Mouse (Mus musculus) kidney, adult 2 months (tissue): ENCODE measurements around the gene Nalcn. TPM values are rescaled to one million over a fixed set of nuclear protein-coding genes. Genes with fewer than 3 reads are reported as not detected.
"Not testable (repeated sequence)": the region's sequence is repeated elsewhere in the genome, so short reads cannot be mapped to it uniquely, and the experiment has no call there.

Experiments
- DNase-seq: peaks from one replicate; pipeline ENCODE4 v3.0.0; 2021
- H3K27ac ChIP-seq: fragments of 200-500 bp; 2 replicates; pipeline ENCODE4 v1.5.1; 2012; ENCODE audit warnings: low read depth, low read length, control low read depth, inconsistent platforms; ENCODE audit not compliant: insufficient read depth
- H3K27me3 ChIP-seq: fragments of 200-500 bp; replicated peaks from 2 replicates; pipeline ENCODE4 v1.6.1; 2012; ENCODE audit warnings: mild to moderate bottlenecking, moderate library complexity, low read length, inconsistent platforms; ENCODE audit not compliant: control insufficient read depth, insufficient read depth
- H3K36me3 ChIP-seq: fragments of 200-500 bp; 2 replicates; pipeline ENCODE4 v1.6.1; 2012; ENCODE audit warnings: mild to moderate bottlenecking, moderate library complexity, low read length, inconsistent platforms; ENCODE audit not compliant: control insufficient read depth, insufficient read depth
- H3K4me1 ChIP-seq: fragments of 200-500 bp; 2 replicates; pipeline ENCODE4 v1.6.1; 2011; ENCODE audit warnings: low read length; ENCODE audit not compliant: control insufficient read depth, insufficient read depth
- H3K4me3 ChIP-seq: fragments of 200-500 bp; 2 replicates; pipeline ENCODE4 v1.5.1; 2011; ENCODE audit warnings: mild to moderate bottlenecking, low read depth, low read length, control low read depth; ENCODE audit not compliant: insufficient read depth
- CTCF ChIP-seq: fragments of 200-500 bp; conservative IDR thresholded peaks from 2 replicates; pipeline ENCODE4 v1.5.1; 2011; ENCODE audit warnings: low read depth, mild to moderate bottlenecking, control low read depth, low read length, moderate library complexity, mixed read lengths; ENCODE audit not compliant: insufficient read depth, insufficient read length
- POLR2A ChIP-seq: fragments of 200-500 bp; IDR thresholded peaks from one replicate; pipeline ENCODE4 v1.6.1; 2011; ENCODE audit warnings: low read depth, low read length, control low read depth
- WGBS: fragments of 180-500 bp; shearing (Covaris S2); methylation state at CpG from one replicate; pipeline ENCODE4 v1.1.7; 2018; 5-methylcytosine and 5-hydroxymethylcytosine counted together
- polyA plus RNA-seq: library from polyadenylated mRNA; depleted of rRNA; stranded (reverse); fragments of >200 nt; gene quantifications from 2 replicates; pipeline ENCODE4 v1.2.3, GENCODE M21; 2012; rRNA removed

Nalcn gene
- polyA plus RNA-seq: 0.08 and 0.16 TPM in 2 replicates

DNA sequence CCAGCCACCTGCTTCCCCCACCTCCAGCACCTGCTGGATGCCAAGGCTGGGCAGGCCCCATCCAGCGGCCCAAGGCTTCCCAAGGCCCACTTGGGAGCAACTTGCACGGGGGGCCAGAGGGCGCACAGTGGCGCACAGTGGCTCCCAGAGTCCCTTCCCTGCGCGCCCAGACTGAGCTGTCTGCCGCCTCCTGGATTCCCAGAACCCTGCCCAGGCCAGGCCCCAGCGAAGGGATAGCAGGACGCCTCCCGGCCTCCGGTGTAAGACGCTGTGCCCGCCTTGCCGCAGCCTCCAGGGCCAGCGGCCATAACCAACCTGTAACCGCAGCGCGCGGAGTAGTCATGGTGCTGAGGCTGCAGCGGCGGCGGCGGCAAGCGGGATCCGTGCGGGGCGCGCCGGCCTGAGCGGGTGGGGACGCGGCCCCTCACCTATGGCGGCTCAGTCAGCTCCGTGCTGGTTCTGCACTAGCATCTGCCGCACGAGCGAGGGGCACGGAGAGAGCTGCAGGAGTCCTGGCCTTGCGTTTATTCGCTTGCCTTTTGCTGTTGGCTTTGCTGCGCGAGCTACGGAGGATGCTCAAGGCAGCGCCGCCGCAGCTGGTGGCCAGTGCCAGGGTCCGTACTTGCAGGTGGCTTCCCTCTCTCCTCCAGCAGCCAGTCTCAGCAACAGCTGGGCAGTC is at the start of gene Nalcn:
Gene Nalcn, minus strand, starts transcription at position 644 of the 679 bp plus-strand sequence.
- no peaks in the 10 kb centered on the region; the same call in 1 of the 2 replicates for H3K27me3 ChIP-seq
- no peak within 1 kb of the TSS for H3K4me3 ChIP-seq
- no peak within 1 kb of the TSS for H3K27ac ChIP-seq
- no peaks in the 10 kb centered on the region for H3K4me1 ChIP-seq
- H3K36me3 ChIP-seq: no peaks in the 10 kb centered on the region
- WGBS: 3% methylated on average over 47 of the region's 47 CpGs
- TF ChIP-seq CTCF: no peak
- TF ChIP-seq POLR2A: no peak
- no peak for DNase-seq

DNA sequence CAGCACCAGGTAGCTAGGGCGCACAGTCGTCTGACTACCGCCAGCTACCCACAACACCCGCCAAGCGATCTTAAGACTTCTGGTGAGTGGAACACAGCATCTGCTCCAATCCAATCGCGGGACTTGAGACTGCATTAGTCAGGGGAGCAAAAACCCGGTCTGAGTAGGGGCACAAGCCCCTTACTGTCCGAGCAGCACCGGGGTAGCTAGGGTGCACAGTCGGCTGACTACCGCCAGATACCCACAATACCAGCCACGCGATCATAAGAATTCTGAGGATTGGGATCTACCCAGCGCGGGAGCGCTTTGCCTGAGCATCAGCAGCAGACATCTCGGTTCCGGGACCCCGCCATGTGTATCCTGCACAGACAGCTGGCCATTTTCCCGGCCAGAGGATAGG is 44.1 kb upstream of the Nalcn start:
- DNase-seq, H3K36me3 ChIP-seq, H3K4me1 ChIP-seq, H3K27me3 ChIP-seq, H3K27ac ChIP-seq, H3K4me3 ChIP-seq: not testable (repeated sequence)
- 83% methylated on average over 21 of the region's 21 CpGs for WGBS

DNA sequence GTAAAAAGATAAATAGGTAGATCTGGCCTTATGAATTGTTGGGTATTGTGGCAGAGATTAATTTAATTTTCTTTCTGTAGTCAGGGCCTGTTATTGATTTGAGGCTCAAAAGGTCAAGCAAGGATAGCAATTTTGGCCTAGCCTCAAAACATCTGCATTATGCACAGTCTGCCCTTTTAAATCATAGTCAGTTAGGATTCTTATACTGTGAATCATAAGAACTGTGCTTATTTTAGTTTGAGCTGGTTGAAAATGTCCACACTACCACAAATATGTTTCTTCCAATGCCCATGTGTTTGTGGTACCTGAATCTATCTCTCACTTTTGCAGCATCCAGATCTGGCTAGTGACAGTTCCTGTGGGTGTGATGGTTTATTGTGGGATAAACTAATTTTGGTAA is 37.5 kb upstream of the Nalcn start:
- TF ChIP-seq POLR2A (no peak), CTCF (no peak)
- no peak for DNase-seq
- no peaks in the 10 kb centered on the region for H3K36me3 ChIP-seq
- H3K27me3 ChIP-seq: no peaks in the 10 kb centered on the region
- H3K27ac ChIP-seq: no peak overlapping the region
- H3K4me1 ChIP-seq: no peaks in the 10 kb centered on the region
- H3K4me3 ChIP-seq: no peak overlapping the region

- H3K4me3 ChIP-seq: no peak overlapping the region
- no peak for TF ChIP-seq POLR2A
- no peak for TF ChIP-seq CTCF
Observed at GRCm38 (mm10) chr14:123663206-123663605, 36.3 kb upstream of the Nalcn start.

DNA sequence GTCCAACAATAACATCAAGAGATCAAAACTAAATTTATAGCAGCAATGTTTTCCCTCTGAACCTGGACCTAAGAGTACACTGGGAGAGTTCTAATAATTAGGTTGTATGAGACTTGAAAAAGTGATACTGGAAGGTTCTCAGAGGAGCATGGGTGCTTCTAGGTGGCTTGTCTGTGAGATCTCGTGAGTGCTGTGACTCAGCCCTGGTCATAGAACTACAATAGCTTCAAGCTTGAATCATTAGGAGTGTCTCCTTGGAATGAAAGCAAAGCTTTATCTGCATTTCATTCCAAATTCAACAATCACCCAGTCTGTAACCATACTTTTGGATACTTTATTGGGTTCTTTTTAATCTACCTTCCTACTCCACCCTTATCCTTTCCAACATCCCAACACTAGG is 35.4 kb upstream of the Nalcn start:
- Histone ChIP-seq H3K36me3 (no peaks in the 10 kb centered on the region), H3K27ac (no peak overlapping the region), H3K27me3 (no peaks in the 10 kb centered on the region), H3K4me3 (no peak overlapping the region), H3K4me1 (no peaks in the 10 kb centered on the region)
- DNase-seq: no peak
- TF ChIP-seq CTCF (no peak), POLR2A (no peak)
- WGBS: 54% methylated on average over 1 of the region's 1 CpGs

More at GRCm38 (mm10) chr14:123663206-123663605, 36.3 kb upstream of the Nalcn start:
- Histone ChIP-seq H3K4me1 (no peaks in the 10 kb centered on the region), H3K27ac (no peak overlapping the region), H3K36me3 (no peaks in the 10 kb centered on the region), H3K27me3 (no peaks in the 10 kb centered on the region)
- no peak for DNase-seq

DNA sequence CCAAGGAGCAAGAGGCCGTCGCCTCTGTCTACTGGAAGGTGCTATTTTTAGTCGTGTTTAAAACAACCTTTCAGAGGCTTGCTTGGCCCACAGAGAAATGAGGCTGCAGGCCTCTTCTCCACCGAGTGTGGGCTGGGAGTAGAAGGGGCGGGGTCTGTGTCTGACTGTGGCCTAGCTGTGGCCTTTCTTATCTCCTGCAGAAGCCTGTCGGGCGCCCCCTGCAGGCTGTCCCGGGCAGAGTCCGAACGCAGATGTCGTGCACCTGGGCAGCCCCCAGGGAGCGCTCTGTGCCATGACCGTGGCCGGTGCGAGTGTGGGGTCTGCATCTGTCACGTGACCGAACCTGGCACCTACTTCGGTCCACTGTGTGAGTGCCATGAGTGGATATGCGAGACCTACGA is 34.1 kb upstream of the Nalcn start:
- no peak overlapping the region for H3K27ac ChIP-seq
- TF ChIP-seq CTCF (no peak), POLR2A (no peak)
- DNase-seq: peak; percentile 14
- H3K36me3 ChIP-seq: no peaks in the 10 kb centered on the region
- no peak overlapping the region for H3K4me3 ChIP-seq
- no peaks in the 10 kb centered on the region for H3K27me3 ChIP-seq
- H3K4me1 ChIP-seq: no peaks in the 10 kb centered on the region
- WGBS: 17% methylated on average over 20 of the region's 20 CpGs

GRCm38 (mm10) chr14:123659921-123660385 is 33.0 kb upstream of the Nalcn start, which contains the start of gene Itgbl1:
TSS of gene Itgbl1 (plus strand) at chr14:123659971.
- no peak for DNase-seq
- no peaks in the 10 kb centered on the region for H3K27me3 ChIP-seq
- H3K4me1 ChIP-seq: no peaks in the 10 kb centered on the region
- 43% methylated on average over 7 of the region's 7 CpGs for WGBS
- H3K27ac ChIP-seq: no peak within 1 kb of the TSS
- H3K4me3 ChIP-seq: no peak within 1 kb of the TSS
- no peak for TF ChIP-seq CTCF
- no peak for TF ChIP-seq POLR2A
- H3K36me3 ChIP-seq: no peaks in the 10 kb centered on the region
